Mouse (Mus musculus): ENCODE measurements at regions not wholly inside any gene's neighbourhood (a gene's known extent, or its start where the extent isn't known, plus 50 kb on each side); places are given as distances from the start of the nearest gene placed in this dataset.

- no peak for DNase-seq (ENCODE audit: low read depth, low spot score)
These were observed 127.6 kb upstream of the Med14 start for GRCm38 (mm10) chrX:12889482-12889808.

GRCm38 (mm10) chrX:12888708-12889481 is 127.0 kb upstream of the Med14 start:
- DNase-seq (ENCODE audit: low read depth, low spot score) = no peak

GRCm38 (mm10) chrX:12888010-12888707 is 126.3 kb upstream of the Med14 start:
- no peak for DNase-seq (ENCODE audit: low read depth, low spot score)

GRCm38 (mm10) chrX:12887516-12887915 is 125.6 kb upstream of the Med14 start:
- no peak for DNase-seq (ENCODE audit: low read depth, low spot score)

GRCm38 (mm10) chrX:12886160-12887048 is 124.5 kb upstream of the Med14 start:
- DNase-seq (ENCODE audit: low read depth, low spot score) = peak; percentile 29

- no peak for DNase-seq (ENCODE audit: low read depth, low spot score)
These were observed 117.4 kb upstream of the Med14 start for GRCm38 (mm10) chrX:12879233-12879632.

GRCm38 (mm10) chrX:12877506-12877905 is 115.6 kb upstream of the Med14 start:
- no peak for DNase-seq (ENCODE audit: low read depth, low spot score)

- DNase-seq (ENCODE audit: low read depth, low spot score) = peak; percentile 84
These were observed 111.8 kb upstream of the Med14 start for GRCm38 (mm10) chrX:12873698-12874144.

GRCm38 (mm10) chrX:12873230-12873629 is 111.4 kb upstream of the Med14 start:
- peak; percentile 3 for DNase-seq (ENCODE audit: low read depth, low spot score)

- no peak for DNase-seq (ENCODE audit: low read depth, low spot score)
These were observed 105.1 kb upstream of the Med14 start for GRCm38 (mm10) chrX:12866885-12867498.

GRCm38 (mm10) chrX:12866176-12866575 is 104.3 kb upstream of the Med14 start:
- DNase-seq (ENCODE audit: low read depth, low spot score) = no peak

GRCm38 (mm10) chrX:12860168-12860567 is 98.3 kb upstream of the Med14 start:
- peak; percentile 8 for DNase-seq (ENCODE audit: low read depth, low spot score)

- DNase-seq (ENCODE audit: low read depth, low spot score) = no peak
These were observed 96.9 kb upstream of the Med14 start for GRCm38 (mm10) chrX:12858757-12859156.

- peak; percentile 14 for DNase-seq (ENCODE audit: low read depth, low spot score)
These were observed 96.2 kb upstream of the Med14 start for GRCm38 (mm10) chrX:12857881-12858755.

- DNase-seq (ENCODE audit: low read depth, low spot score) = no peak
These were observed 93.6 kb upstream of the Med14 start for GRCm38 (mm10) chrX:12855425-12855824.

- DNase-seq (ENCODE audit: low read depth, low spot score) = peak; percentile 20
These were observed 89.8 kb upstream of the Med14 start for GRCm38 (mm10) chrX:12851684-12852083.

- DNase-seq (ENCODE audit: low read depth, low spot score) = no peak
These were observed 82.6 kb upstream of the Med14 start for GRCm38 (mm10) chrX:12844431-12844830.

- DNase-seq (ENCODE audit: low read depth, low spot score) = no peak
These were observed 79.1 kb upstream of the Med14 start for GRCm38 (mm10) chrX:12841021-12841325.

- peak; percentile 81 for DNase-seq (ENCODE audit: low read depth, low spot score)
These were observed 78.5 kb upstream of the Med14 start for GRCm38 (mm10) chrX:12840160-12841020.

Data from mesoderm, embryonic 11.5 days (tissue).